Mouse (Mus musculus) mouse trophoblast stem cell (cell line): Measurements from ENCODE around the gene Fdx1l.

Experiments
- in situ Hi-C, 2 experiments: fragments of 300-500 bp; cut with MseI, MboI; formaldehyde crosslinking; loops; 2 replicates in 1 of 2; 3 replicates in 1 of 2; pipeline ENCODE4 v1.15.1; 2025

Gene Fdx1l

GRCm38 (mm10) chr9:21073044-21073840, at the start of gene Fdx1l, which contains the start of gene Gm49373:
Fdx1l (minus strand) TSS chr9:21073614.
Gm49373 (minus strand) TSS chr9:21073096.
- in situ Hi-C loops: no loop called here

GRCm38 (mm10) chr9:21121483-21121882, 48.1 kb upstream of the Fdx1l start:
- in situ Hi-C loops: no loop called here

GRCm38 (mm10) chr9:21117073-21117472, 43.7 kb upstream of the Fdx1l start:
- in situ Hi-C loops: no loop called here

GRCm38 (mm10) chr9:21115105-21115504, 41.7 kb upstream of the Fdx1l start:
- in situ Hi-C loops: no loop called here

GRCm38 (mm10) chr9:21114190-21114589, 40.8 kb upstream of the Fdx1l start:
- in situ Hi-C loops: no loop called here

- in situ Hi-C loops: no loop called here
Measured at GRCm38 (mm10) chr9:21113751-21114150, 40.3 kb upstream of the Fdx1l start.

- in situ Hi-C loops: no loop called here
Measured at GRCm38 (mm10) chr9:21107607-21108237, 34.3 kb upstream of the Fdx1l start.

GRCm38 (mm10) chr9:21105760-21106564, 32.5 kb upstream of the Fdx1l start:
- in situ Hi-C loops: no loop called here

GRCm38 (mm10) chr9:21104814-21105213, 31.4 kb upstream of the Fdx1l start:
- in situ Hi-C loops: no loop called here

- in situ Hi-C loops: no loop called here
Measured at GRCm38 (mm10) chr9:21102076-21102475, 28.7 kb upstream of the Fdx1l start.

- in situ Hi-C loops: no loop called here
Measured at GRCm38 (mm10) chr9:21100447-21101161, 27.2 kb upstream of the Fdx1l start.

- in situ Hi-C loops: no loop called here
Measured at GRCm38 (mm10) chr9:21097793-21098192, 24.4 kb upstream of the Fdx1l start.

GRCm38 (mm10) chr9:21095958-21096357, 22.5 kb upstream of the Fdx1l start:
- in situ Hi-C loops: no loop called here

GRCm38 (mm10) chr9:21093423-21093822, 20.0 kb upstream of the Fdx1l start:
- in situ Hi-C loops: no loop called here

GRCm38 (mm10) chr9:21091707-21092320, 18.4 kb upstream of the Fdx1l start, which contains the start of the genes Gm38431 and Raver1:
Gm38431 (minus strand) TSS chr9:21091997.
Raver1 (minus strand) TSS chr9:21092008.
- in situ Hi-C loops: no loop called here

- in situ Hi-C loops: no loop called here
Measured at GRCm38 (mm10) chr9:21090972-21091706, 17.7 kb upstream of the Fdx1l start.

GRCm38 (mm10) chr9:21090537-21090936, 17.1 kb upstream of the Fdx1l start:
- in situ Hi-C loops: no loop called here

- in situ Hi-C loops: no loop called here
Measured at GRCm38 (mm10) chr9:21083324-21083723, 9.9 kb upstream of the Fdx1l start.

GRCm38 (mm10) chr9:21081127-21081526, 7.7 kb upstream of the Fdx1l start:
- in situ Hi-C loops: no loop called here

GRCm38 (mm10) chr9:21075625-21076024, 2.2 kb upstream of the Fdx1l start:
- in situ Hi-C loops: no loop called here
